22 mouse cellular contexts compared by ENCODE assay signal in the genomic region with DNA sequence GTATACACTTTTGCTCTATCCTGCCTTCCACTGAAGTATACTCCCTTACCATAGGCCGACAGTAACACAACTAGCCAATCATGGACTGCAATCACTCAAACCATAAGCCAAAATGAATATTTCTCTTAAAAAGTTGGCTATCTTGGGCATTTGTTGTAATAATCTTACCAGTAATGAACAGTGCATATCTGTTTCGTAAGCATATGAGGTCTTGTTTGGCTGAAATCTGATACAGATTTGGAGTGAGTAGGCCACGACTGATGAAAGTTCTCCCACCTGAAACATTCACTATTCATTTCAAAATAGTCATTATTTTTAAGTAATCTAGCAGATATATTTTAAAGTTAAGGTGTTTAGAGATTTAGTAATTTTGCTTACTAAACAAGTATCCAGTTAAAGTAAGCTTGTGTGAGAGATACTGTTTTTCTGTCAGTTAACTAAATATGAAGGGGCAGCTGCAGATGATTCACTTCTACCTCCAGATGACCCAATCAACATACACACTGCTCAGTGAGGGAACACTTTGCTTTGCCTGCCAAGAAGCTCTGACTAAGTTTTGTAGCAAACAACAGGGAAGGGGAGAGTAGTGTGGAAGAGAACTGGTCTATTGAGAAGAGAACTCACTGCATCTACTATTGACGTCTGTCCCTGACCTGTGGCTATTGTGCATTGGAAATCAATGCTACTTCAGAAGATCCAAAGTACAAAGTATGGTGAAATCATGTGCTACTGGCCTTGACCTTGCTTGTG. TPM values are rescaled to one million over a fixed set of nuclear protein-coding genes. Genes with fewer than 3 reads are reported as not detected.
DNase-seq lines count a peak whose midpoint lies in the region; ATAC-seq lines count a peak whose summit lies in the region.
"Had no signal": no experiment of that assay in that cellular context is flagged by ENCODE, and none has a peak within 500 bp of the region (broad histone marks: within the 10 kb centered on the region; RNA-seq: fewer than 3 reads in every experiment).

No protein-coding gene starts in this region.

- ATAC-seq in monocyte, adult 5-6 weeks (replicated peaks; ENCODE audit: insufficient number of reproducible peaks, low FRiP score, low TSS enrichment, poor library complexity, severe bottlenecking): peak; percentile 20; the same call in 1 of the 2 replicates
- ATAC-seq: forebrain, embryonic 14.5 days; inflammation-experienced regulatory T-cells, adult 6 months; midbrain, embryonic 15.5 days had no signal

- peak; percentile 12 to 25 for DNase-seq in adrenal gland, postnatal 36 days
- no peak for DNase-seq in adrenal gland, adult 8-10 months
- peak; percentile 89 for DNase-seq in 3T3-L1 (ENCODE audit: low read depth, low spot score)
- DNase-seq in adipocyte (ENCODE audit: low spot score): peak; percentile 25
- DNase-seq in spleen, adult 18-20 months: no peak
- no peak for DNase-seq in cerebellum, postnatal 25 days
- DNase-seq: adrenal gland, postnatal 10 days; cerebellum, adult 18-20 months; cerebellum, postnatal 14 days; gastrocnemius, postnatal 14 days; heart, postnatal 36 days; kidney, adult 11 months; kidney, postnatal 14 days; lung, embryonic 14.5 days; lung, postnatal 14 days; right cerebral cortex, adult 18-20 months; thymus, adult 18-20 months; thymus, postnatal 36 days had no signal

RNA-seq across cellular contexts. Expression of a gene that starts 8.6 kb away (rescaled TPM):
- 10 to 100 TPM; 28.7 to 66.5 TPM for total RNA-seq in adrenal gland, postnatal 36 days (2021)
- 10 to 100 TPM; 28.2 to 71.4 (median 44.5) TPM for total RNA-seq in adrenal gland, adult 8-10 months (2022)
- total RNA-seq in monocyte, adult 5-6 weeks (2017): 31.9 to 51.1 TPM (median 41.8 TPM) in 3 replicates

Comparison
In these comparisons a context has a peak if more than half of its experiments do, and no peak if none do; other contexts are left out.
1. DNase-seq: peak in adrenal gland, postnatal 36 days (2 of 2), 3T3-L1 (single experiment) and adipocyte (single experiment); none in adrenal gland, adult 8-10 months (single experiment), spleen, adult 18-20 months (0 of 2) and cerebellum, postnatal 25 days (0 of 2).